Mouse (Mus musculus): ENCODE results near the gene Zfp69. TPM values are rescaled to one million over a fixed set of nuclear protein-coding genes. Genes with fewer than 3 reads are reported as not detected.

The Zfp69 gene
- polyA plus RNA-seq, 1 experiment from 2014 or later = 6.6 TPM

- no peak overlapping the region for H3K27ac ChIP-seq (replicated peaks; ENCODE audit: low read depth, low read length)
- no peaks in the 10 kb centered on the region for H3K27me3 ChIP-seq (replicated peaks; ENCODE audit: control insufficient read depth, insufficient read depth, low read length)
- no peaks in the 10 kb centered on the region for H3K36me3 ChIP-seq (ENCODE audit: control insufficient read depth, insufficient read depth, low read length)
- ATAC-seq (ENCODE audit: low read depth) (no peak), DNase-seq (ENCODE audit: low spot score) (no peak)
- no peaks in the 10 kb centered on the region for H3K9me3 ChIP-seq (ENCODE audit: control insufficient read depth, low read length)
- peaks cover 6% of the 10 kb centered on the region; the same call in 1 of the 2 replicates for H3K4me1 ChIP-seq (ENCODE audit: control insufficient read depth, insufficient read depth, low read length)
- H3K9ac ChIP-seq (ENCODE audit: low read depth, low read length) = no peak overlapping the region
- no peak overlapping the region for H3K4me3 ChIP-seq (ENCODE audit: low read depth, low read length)
- no peak overlapping the region for H3K4me2 ChIP-seq (ENCODE audit: low read depth, low read length)
- 72% methylated on average over 7 of the region's 7 CpGs for WGBS
These were observed 55.5 kb downstream of the Zfp69 start for GRCm38 (mm10) chr4:120895810-120896584.

- DNase-seq (ENCODE audit: low spot score) = no peak
- Histone ChIP-seq H3K9me3 (ENCODE audit: control insufficient read depth, low read length) (no peaks in the 10 kb centered on the region), H3K4me1 (ENCODE audit: control insufficient read depth, insufficient read depth, low read length) (peaks cover 6% of the 10 kb centered on the region; the same call in 1 of the 2 replicates), H3K4me2 (ENCODE audit: low read depth, low read length) (no peak overlapping the region), H3K4me3 (ENCODE audit: low read depth, low read length) (no peak overlapping the region), H3K27me3 (replicated peaks; ENCODE audit: control insufficient read depth, insufficient read depth, low read length) (no peaks in the 10 kb centered on the region), H3K9ac (ENCODE audit: low read depth, low read length) (0 out of 2 replicates have a peak overlapping the region, but pooled peaks have one; percentile 15), H3K36me3 (ENCODE audit: control insufficient read depth, insufficient read depth, low read length) (no peaks in the 10 kb centered on the region), H3K27ac (replicated peaks; ENCODE audit: low read depth, low read length) (no peak overlapping the region)
- no peak for ATAC-seq (ENCODE audit: low read depth)
- WGBS = 76% methylated on average over 7 of the region's 7 CpGs
These were observed 56.3 kb downstream of the Zfp69 start for GRCm38 (mm10) chr4:120895226-120895625.

- Histone ChIP-seq H3K4me1 (ENCODE audit: control insufficient read depth, insufficient read depth, low read length) (peaks cover 6% of the 10 kb centered on the region; the same call in 1 of the 2 replicates), H3K27me3 (replicated peaks; ENCODE audit: control insufficient read depth, insufficient read depth, low read length) (no peaks in the 10 kb centered on the region), H3K9me3 (ENCODE audit: control insufficient read depth, low read length) (no peaks in the 10 kb centered on the region), H3K9ac (ENCODE audit: low read depth, low read length) (no peak overlapping the region), H3K27ac (replicated peaks; ENCODE audit: low read depth, low read length) (no peak overlapping the region), H3K36me3 (ENCODE audit: control insufficient read depth, insufficient read depth, low read length) (no peaks in the 10 kb centered on the region), H3K4me2 (ENCODE audit: low read depth, low read length) (no peak overlapping the region), H3K4me3 (ENCODE audit: low read depth, low read length) (no peak overlapping the region)
- no peak for ATAC-seq (ENCODE audit: low read depth)
- no peak for DNase-seq (ENCODE audit: low spot score)
- WGBS = 74% methylated on average over 11 of the region's 11 CpGs
These were observed 56.9 kb downstream of the Zfp69 start for GRCm38 (mm10) chr4:120894584-120894983.

GRCm38 (mm10) chr4:120893656-120894401 lies 57.7 kb downstream of the Zfp69 start:
- DNase-seq (ENCODE audit: low spot score) (no peak), ATAC-seq (ENCODE audit: low read depth) (no peak)
- 56% methylated on average over 11 of the region's 11 CpGs for WGBS

GRCm38 (mm10) chr4:120892516-120892915 lies 59.0 kb downstream of the Zfp69 start:
- H3K27ac ChIP-seq (replicated peaks; ENCODE audit: low read depth, low read length) = no peak overlapping the region
- no peak overlapping the region for H3K4me2 ChIP-seq (ENCODE audit: low read depth, low read length)
- H3K27me3 ChIP-seq (replicated peaks; ENCODE audit: control insufficient read depth, insufficient read depth, low read length) = no peaks in the 10 kb centered on the region
- ATAC-seq (ENCODE audit: low read depth) (no peak), DNase-seq (ENCODE audit: low spot score) (no peak)
- no peak overlapping the region for H3K4me3 ChIP-seq (ENCODE audit: low read depth, low read length)
- peaks cover 6% of the 10 kb centered on the region; the same call in 1 of the 2 replicates for H3K4me1 ChIP-seq (ENCODE audit: control insufficient read depth, insufficient read depth, low read length)
- H3K9me3 ChIP-seq (ENCODE audit: control insufficient read depth, low read length) = no peaks in the 10 kb centered on the region
- H3K9ac ChIP-seq (ENCODE audit: low read depth, low read length) = no peak overlapping the region
- no peaks in the 10 kb centered on the region for H3K36me3 ChIP-seq (ENCODE audit: control insufficient read depth, insufficient read depth, low read length)
- 67% methylated on average over 1 of the region's 1 CpGs for WGBS

More at GRCm38 (mm10) chr4:120893656-120894401, 57.7 kb downstream of the Zfp69 start:
- no peak overlapping the region for H3K4me3 ChIP-seq (ENCODE audit: low read depth, low read length)
- H3K27ac ChIP-seq (replicated peaks; ENCODE audit: low read depth, low read length) = no peak overlapping the region
- no peaks in the 10 kb centered on the region for H3K9me3 ChIP-seq (ENCODE audit: control insufficient read depth, low read length)
- no peaks in the 10 kb centered on the region for H3K36me3 ChIP-seq (ENCODE audit: control insufficient read depth, insufficient read depth, low read length)
- no peak overlapping the region for H3K9ac ChIP-seq (ENCODE audit: low read depth, low read length)
- no peak overlapping the region for H3K4me2 ChIP-seq (ENCODE audit: low read depth, low read length)
- peaks cover 6% of the 10 kb centered on the region; the same call in 1 of the 2 replicates for H3K4me1 ChIP-seq (ENCODE audit: control insufficient read depth, insufficient read depth, low read length)
- no peaks in the 10 kb centered on the region for H3K27me3 ChIP-seq (replicated peaks; ENCODE audit: control insufficient read depth, insufficient read depth, low read length)

- H3K9ac ChIP-seq (ENCODE audit: low read depth, low read length) = no peak overlapping the region
- ATAC-seq (ENCODE audit: low read depth) (no peak), DNase-seq (ENCODE audit: low spot score) (no peak)
- no peak overlapping the region for H3K4me2 ChIP-seq (ENCODE audit: low read depth, low read length)
- no peak overlapping the region for H3K27ac ChIP-seq (replicated peaks; ENCODE audit: low read depth, low read length)
- peaks cover 6% of the 10 kb centered on the region; the same call in 1 of the 2 replicates for H3K4me1 ChIP-seq (ENCODE audit: control insufficient read depth, insufficient read depth, low read length)
- no peaks in the 10 kb centered on the region for H3K9me3 ChIP-seq (ENCODE audit: control insufficient read depth, low read length)
- H3K27me3 ChIP-seq (replicated peaks; ENCODE audit: control insufficient read depth, insufficient read depth, low read length) = no peaks in the 10 kb centered on the region
- no peaks in the 10 kb centered on the region for H3K36me3 ChIP-seq (ENCODE audit: control insufficient read depth, insufficient read depth, low read length)
- H3K4me3 ChIP-seq (ENCODE audit: low read depth, low read length) = no peak overlapping the region
These were observed 59.5 kb downstream of the Zfp69 start for GRCm38 (mm10) chr4:120891960-120892359.

GRCm38 (mm10) chr4:120890754-120891440 lies 60.6 kb downstream of the Zfp69 start:
- H3K27ac ChIP-seq (replicated peaks; ENCODE audit: low read depth, low read length) = no peak overlapping the region
- DNase-seq (ENCODE audit: low spot score) = peak; percentile 80
- no peaks in the 10 kb centered on the region for H3K9me3 ChIP-seq (ENCODE audit: control insufficient read depth, low read length)
- H3K4me2 ChIP-seq (ENCODE audit: low read depth, low read length) = no peak overlapping the region
- 54% methylated on average over 11 of the region's 11 CpGs for WGBS
- H3K36me3 ChIP-seq (ENCODE audit: control insufficient read depth, insufficient read depth, low read length) = no peaks in the 10 kb centered on the region
- H3K4me3 ChIP-seq (ENCODE audit: low read depth, low read length) = no peak overlapping the region
- H3K4me1 ChIP-seq (ENCODE audit: control insufficient read depth, insufficient read depth, low read length) = peaks cover 7% of the 10 kb centered on the region; the same call in 1 of the 2 replicates
- no peak overlapping the region for H3K9ac ChIP-seq (ENCODE audit: low read depth, low read length)
- peak; percentile 67; the same call in 1 of the 2 replicates for ATAC-seq (ENCODE audit: low read depth)
- no peaks in the 10 kb centered on the region for H3K27me3 ChIP-seq (replicated peaks; ENCODE audit: control insufficient read depth, insufficient read depth, low read length)

GRCm38 (mm10) chr4:120888884-120889283 lies 62.6 kb downstream of the Zfp69 start:
- Histone ChIP-seq H3K9me3 (ENCODE audit: control insufficient read depth, low read length) (no peaks in the 10 kb centered on the region), H3K27ac (replicated peaks; ENCODE audit: low read depth, low read length) (no peak overlapping the region), H3K36me3 (ENCODE audit: control insufficient read depth, insufficient read depth, low read length) (no peaks in the 10 kb centered on the region), H3K4me1 (ENCODE audit: control insufficient read depth, insufficient read depth, low read length) (peaks cover 6% of the 10 kb centered on the region; the same call in 1 of the 2 replicates), H3K4me2 (ENCODE audit: low read depth, low read length) (no peak overlapping the region), H3K4me3 (ENCODE audit: low read depth, low read length) (no peak overlapping the region), H3K9ac (ENCODE audit: low read depth, low read length) (no peak overlapping the region), H3K27me3 (replicated peaks; ENCODE audit: control insufficient read depth, insufficient read depth, low read length) (no peaks in the 10 kb centered on the region; the same call in 1 of the 2 replicates)
- no peak for ATAC-seq (ENCODE audit: low read depth)
- no peak for DNase-seq (ENCODE audit: low spot score)
- WGBS = 59% methylated on average over 8 of the region's 8 CpGs

Data from embryonic facial prominence, embryonic 14.5 days (tissue).